Mouse (Mus musculus): ENCODE results near the gene Rarres2. TPM values are rescaled to one million over a fixed set of nuclear protein-coding genes. Genes with fewer than 3 reads are reported as not detected.

Gene Rarres2
- polyA plus RNA-seq, 1 experiment: 87.9 TPM

DNA sequence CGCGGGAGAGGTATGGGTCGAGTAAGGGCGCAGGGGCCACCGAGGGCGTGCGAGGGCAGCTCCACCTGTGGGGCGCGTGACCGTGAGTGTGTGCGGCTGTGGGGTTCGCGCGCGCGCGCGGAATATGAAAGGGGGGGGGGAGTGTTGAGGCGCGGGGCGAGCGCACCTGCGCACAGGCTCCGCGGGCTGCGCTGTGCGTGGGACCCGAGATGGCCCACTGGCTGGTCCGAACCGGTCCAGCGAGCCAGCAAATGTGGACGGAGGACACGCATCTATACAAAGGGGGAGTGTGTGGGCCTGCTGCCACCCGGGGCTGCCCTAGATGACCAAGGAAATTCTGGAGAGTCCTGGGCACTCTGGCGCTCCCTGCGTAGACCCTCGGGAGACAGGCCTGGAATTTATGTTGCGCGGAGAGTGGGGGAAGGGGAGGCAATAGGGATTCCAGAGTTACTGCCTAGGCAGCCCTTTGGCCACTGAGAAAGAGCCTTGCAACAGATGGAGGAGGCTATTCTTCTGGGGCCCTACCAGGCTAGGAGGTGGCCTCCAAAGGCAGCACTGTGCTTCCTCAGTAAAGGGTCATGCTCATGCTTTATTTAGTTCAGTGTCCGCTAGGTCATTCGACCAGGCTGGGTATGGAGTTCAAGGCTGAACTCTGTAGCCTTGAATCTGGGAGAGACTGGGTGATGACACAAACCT is 21.6 kb upstream of the Rarres2 start:
- H3K4me3 ChIP-seq (ENCODE audit: insufficient read depth, low read depth, low read length): peak overlapping the region; percentile 97
- H3K27ac ChIP-seq (ENCODE audit: insufficient read depth, low read depth, low read length): peak overlapping the region; percentile 97
- WGBS: under 1% methylated on average over 40 of the region's 41 CpGs
- DNase-seq: peak; percentile 76
- peaks cover 16% of the 10 kb centered on the region for H3K4me1 ChIP-seq (ENCODE audit: control insufficient read depth, insufficient read depth, low read length)
- no peaks in the 10 kb centered on the region for H3K27me3 ChIP-seq (replicated peaks; ENCODE audit: control insufficient read depth, insufficient read depth, low read length)
- peaks cover 2% of the 10 kb centered on the region for H3K36me3 ChIP-seq (ENCODE audit: control insufficient read depth, insufficient read depth, low read length)
- TF ChIP-seq POLR2A (IDR thresholded peaks at IDR 0.05; ENCODE audit: low read depth, low read length): no peak
- TF ChIP-seq CTCF (conservative IDR thresholded peaks at IDR 0.05; ENCODE audit: insufficient read depth, insufficient read length, low read depth, low read length): no peak

DNA sequence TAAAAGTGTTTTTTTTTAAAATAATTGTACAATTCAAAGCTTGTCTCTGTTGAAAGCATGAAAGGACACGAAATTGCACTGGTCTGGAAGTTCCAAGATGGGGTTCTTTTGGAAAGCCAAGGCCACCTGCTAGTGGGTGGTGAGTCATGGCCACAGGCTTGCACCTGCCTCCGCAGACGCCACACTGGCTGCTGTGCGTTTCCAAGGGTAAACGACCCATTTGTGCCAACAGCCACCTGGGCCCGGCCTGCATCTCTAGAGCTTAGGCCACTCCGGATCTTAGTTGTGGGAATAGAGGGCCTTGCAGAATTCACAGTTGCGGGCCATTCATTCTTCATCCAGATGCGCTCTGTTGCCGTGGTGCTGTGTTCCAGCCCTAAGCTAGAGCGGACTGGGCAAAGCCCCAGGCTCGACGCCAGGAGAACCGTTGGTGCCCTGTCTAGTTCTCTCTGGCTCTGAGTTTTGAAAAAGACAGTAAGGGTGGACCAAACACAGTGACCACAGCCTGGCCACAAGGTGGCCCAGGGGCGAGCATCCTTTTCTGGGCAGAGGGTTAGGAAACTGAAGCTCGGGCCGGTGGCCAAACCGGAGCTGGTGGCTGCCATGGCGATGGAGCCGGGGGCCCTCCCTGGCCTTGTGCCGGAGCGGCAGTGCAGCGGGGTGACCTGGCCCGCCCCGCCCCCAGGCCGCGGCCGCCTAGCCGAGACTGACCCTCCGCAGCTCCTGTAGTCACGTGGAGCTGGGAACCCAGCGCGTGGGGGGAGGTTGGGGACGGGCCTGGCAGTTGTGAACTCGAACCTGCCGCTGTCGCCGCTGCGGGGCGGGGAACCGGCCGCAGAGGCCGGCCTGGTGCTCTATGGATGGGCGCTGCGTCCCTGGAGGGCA is 20.8 kb upstream of the Rarres2 start, which contains the start of the genes Repin1 and Gm44965:
TSS of gene Repin1 (plus strand) at position 726 of the 885 bp plus-strand sequence.
TSS of gene Gm44965 (plus strand) at position 784 of the 885 bp plus-strand sequence.
- TF ChIP-seq POLR2A (IDR thresholded peaks at IDR 0.05; ENCODE audit: low read depth, low read length) (peak; percentile 55), CTCF (conservative IDR thresholded peaks at IDR 0.05; ENCODE audit: insufficient read depth, insufficient read length, low read depth, low read length) (peak; percentile 49)
- DNase-seq: peak; percentile 98

GRCm38 (mm10) chr6:48591871-48592270 is 19.3 kb upstream of the Rarres2 start:
- Histone ChIP-seq H3K4me1 (ENCODE audit: control insufficient read depth, insufficient read depth, low read length) (peaks cover 16% of the 10 kb centered on the region), H3K27ac (ENCODE audit: insufficient read depth, low read depth, low read length) (no peak overlapping the region), H3K4me3 (ENCODE audit: insufficient read depth, low read depth, low read length) (no peak overlapping the region), H3K36me3 (ENCODE audit: control insufficient read depth, insufficient read depth, low read length) (no peaks in the 10 kb centered on the region), H3K27me3 (replicated peaks; ENCODE audit: control insufficient read depth, insufficient read depth, low read length) (no peaks in the 10 kb centered on the region)
- 83% methylated on average over 6 of the region's 6 CpGs for WGBS
- TF ChIP-seq CTCF (conservative IDR thresholded peaks at IDR 0.05; ENCODE audit: insufficient read depth, insufficient read length, low read depth, low read length) (no peak), POLR2A (IDR thresholded peaks at IDR 0.05; ENCODE audit: low read depth, low read length) (no peak)
- DNase-seq: no peak

More for the DNA sequence above, 20.8 kb upstream of the Rarres2 start, which contains the start of the genes Repin1 and Gm44965:
- peaks cover 2% of the 10 kb centered on the region for H3K36me3 ChIP-seq (ENCODE audit: control insufficient read depth, insufficient read depth, low read length)
- WGBS: 7% methylated on average over 45 of the region's 45 CpGs
- no peaks in the 10 kb centered on the region for H3K27me3 ChIP-seq (replicated peaks; ENCODE audit: control insufficient read depth, insufficient read depth, low read length)
- H3K4me1 ChIP-seq (ENCODE audit: control insufficient read depth, insufficient read depth, low read length): peaks cover 16% of the 10 kb centered on the region
- peak within 1 kb of the TSS; percentile 97 for H3K4me3 ChIP-seq (ENCODE audit: insufficient read depth, low read depth, low read length)
- peak within 1 kb of the TSS; percentile 97 for H3K27ac ChIP-seq (ENCODE audit: insufficient read depth, low read depth, low read length)

DNA sequence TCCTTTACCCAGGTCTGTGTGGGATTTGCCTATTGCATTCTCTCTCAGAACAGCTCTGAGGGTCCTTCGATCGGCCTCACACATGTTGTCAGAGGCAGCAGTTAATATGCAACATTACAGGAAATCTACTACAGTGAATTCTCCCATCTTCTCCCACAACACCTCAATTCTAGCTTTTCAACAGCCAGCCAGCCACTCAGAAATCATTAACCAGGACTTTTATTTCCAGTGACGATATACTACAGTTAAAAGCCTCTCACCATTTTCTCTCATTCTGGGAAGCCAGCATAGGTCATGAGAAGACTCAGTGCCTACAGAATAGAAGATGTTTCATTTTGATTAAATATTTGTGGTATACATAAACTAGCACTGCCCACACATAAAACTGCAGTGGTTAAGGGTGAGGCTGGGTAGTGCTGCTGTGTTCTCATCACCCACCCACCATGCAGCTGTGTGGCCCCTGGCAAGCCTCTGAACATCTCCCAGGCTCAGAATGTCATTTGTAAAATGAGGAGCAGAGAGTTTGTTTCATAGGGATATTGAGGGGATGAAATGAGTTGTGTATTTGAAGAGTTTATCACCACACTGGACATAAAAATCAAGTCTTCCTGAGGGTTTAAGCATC is 18.7 kb upstream of the Rarres2 start:
- Histone ChIP-seq H3K4me3 (ENCODE audit: insufficient read depth, low read depth, low read length) (no peak overlapping the region), H3K27me3 (replicated peaks; ENCODE audit: control insufficient read depth, insufficient read depth, low read length) (no peaks in the 10 kb centered on the region), H3K27ac (ENCODE audit: insufficient read depth, low read depth, low read length) (peak overlapping the region; percentile 6), H3K4me1 (ENCODE audit: control insufficient read depth, insufficient read depth, low read length) (peaks cover 16% of the 10 kb centered on the region), H3K36me3 (ENCODE audit: control insufficient read depth, insufficient read depth, low read length) (no peaks in the 10 kb centered on the region)
- peak; percentile 66 for DNase-seq
- TF ChIP-seq POLR2A (IDR thresholded peaks at IDR 0.05; ENCODE audit: low read depth, low read length): no peak
- TF ChIP-seq CTCF (conservative IDR thresholded peaks at IDR 0.05; ENCODE audit: insufficient read depth, insufficient read length, low read depth, low read length): no peak
- WGBS: 22% methylated on average over 3 of the region's 3 CpGs

GRCm38 (mm10) chr6:48589194-48589750 is 16.7 kb upstream of the Rarres2 start, which contains the start of gene Gm45021:
Gene Gm45021 (plus strand): TSS chr6:48589610.
- Histone ChIP-seq H3K4me3 (ENCODE audit: insufficient read depth, low read depth, low read length) (no peak within 1 kb of the TSS), H3K36me3 (ENCODE audit: control insufficient read depth, insufficient read depth, low read length) (no peaks in the 10 kb centered on the region), H3K27me3 (replicated peaks; ENCODE audit: control insufficient read depth, insufficient read depth, low read length) (no peaks in the 10 kb centered on the region), H3K27ac (ENCODE audit: insufficient read depth, low read depth, low read length) (no peak within 1 kb of the TSS), H3K4me1 (ENCODE audit: control insufficient read depth, insufficient read depth, low read length) (peaks cover 11% of the 10 kb centered on the region; the same call in 1 of the 2 replicates)
- no peak for DNase-seq
- 45% methylated on average over 6 of the region's 6 CpGs for WGBS
- TF ChIP-seq POLR2A (IDR thresholded peaks at IDR 0.05; ENCODE audit: low read depth, low read length) (no peak), CTCF (conservative IDR thresholded peaks at IDR 0.05; ENCODE audit: insufficient read depth, insufficient read length, low read depth, low read length) (no peak)

- Histone ChIP-seq H3K27me3 (replicated peaks; ENCODE audit: control insufficient read depth, insufficient read depth, low read length) (no peaks in the 10 kb centered on the region), H3K4me3 (ENCODE audit: insufficient read depth, low read depth, low read length) (no peak overlapping the region), H3K36me3 (ENCODE audit: control insufficient read depth, insufficient read depth, low read length) (no peaks in the 10 kb centered on the region), H3K27ac (ENCODE audit: insufficient read depth, low read depth, low read length) (no peak overlapping the region), H3K4me1 (ENCODE audit: control insufficient read depth, insufficient read depth, low read length) (peaks cover 4% of the 10 kb centered on the region; the same call in 1 of the 2 replicates)
- DNase-seq: peak; percentile 70
- TF ChIP-seq CTCF (conservative IDR thresholded peaks at IDR 0.05; ENCODE audit: insufficient read depth, insufficient read length, low read depth, low read length) (peak; percentile 23; the same call in 1 of the 2 replicates), POLR2A (IDR thresholded peaks at IDR 0.05; ENCODE audit: low read depth, low read length) (no peak)
- WGBS: 78% methylated on average over 3 of the region's 3 CpGs
Measured at GRCm38 (mm10) chr6:48582037-48582436, 9.4 kb upstream of the Rarres2 start.
